Mouse (Mus musculus) heart, embryonic 16.5 days (tissue): Measurements from ENCODE around the gene Fancm. TPM values are rescaled to one million over a fixed set of nuclear protein-coding genes. Genes with fewer than 3 reads are reported as not detected.

Source experiments
- polyA plus RNA-seq: library from polyadenylated mRNA; unstranded; fragments of >200 nt; fragmentation: Nextera tagmentation; extraction: Ambion mirVana; gene quantifications from 2 replicates; pipeline ENCODE4 v1.2.1, GENCODE M21; 2015

Gene Fancm
- polyA plus RNA-seq, 1 experiment from 2014 or later, result 5.0 TPM

Other genes starting within 250 kb of the Fancm start
- 2.0 and 2.3 TPM in 2 replicates for gene Gm527, start 157.7 kb upstream of the Fancm start, polyA plus RNA-seq
- gene Klhl28, start 110.1 kb upstream of the Fancm start, polyA plus RNA-seq, result 9.9 and 12.0 TPM in 2 replicates
- gene Togaram1, start 109.8 kb upstream of the Fancm start, polyA plus RNA-seq, result 14.8 and 16.4 TPM in 2 replicates
- gene Prpf39, start 39.3 kb upstream of the Fancm start, polyA plus RNA-seq, result 28.6 and 32.7 TPM in 2 replicates
- gene Fkbp3, start 1.6 kb upstream of the Fancm start, polyA plus RNA-seq, result 466 and 516 TPM in 2 replicates
- gene Mis18bp1, start 97.0 kb downstream of the Fancm start, polyA plus RNA-seq, result 32.3 and 36.2 TPM in 2 replicates
- not detected in 2 replicates for gene Wdr20rt, start 149.9 kb downstream of the Fancm start, polyA plus RNA-seq